Mouse (Mus musculus) small intestine, adult 2 months (tissue): ENCODE measurements around the gene Oxtr. TPM values are rescaled to one million over a fixed set of nuclear protein-coding genes. Genes with fewer than 3 reads are reported as not detected.
A peak's percentile ranks its signal among the peaks of the same experiment; 100 is the strongest.

Source experiments
- H3K27ac ChIP-seq: fragments of 200-500 bp; 2 replicates; pipeline ENCODE4 v1.5.1; 2012; ENCODE audit warnings: low read depth, low read length, control low read depth, inconsistent platforms; ENCODE audit not compliant: insufficient read depth
- H3K27me3 ChIP-seq: fragments of 200-500 bp; 2 replicates; pipeline ENCODE4 v1.6.1; 2012; ENCODE audit warnings: mild to moderate bottlenecking, moderate library complexity, low read length, inconsistent platforms; ENCODE audit not compliant: control insufficient read depth, insufficient read depth
- H3K36me3 ChIP-seq: fragments of 200-500 bp; 2 replicates; pipeline ENCODE4 v1.6.1; 2012; ENCODE audit warnings: mild to moderate bottlenecking, low read length, control low read depth, inconsistent platforms; ENCODE audit not compliant: control insufficient read depth, insufficient read depth
- H3K4me1 ChIP-seq: fragments of 200-500 bp; 2 replicates; pipeline ENCODE4 v1.6.1; 2012; ENCODE audit warnings: low read length, inconsistent platforms, mixed read lengths; ENCODE audit not compliant: control insufficient read depth, insufficient read depth, insufficient read length
- H3K4me3 ChIP-seq: fragments of 200-500 bp; 2 replicates; pipeline ENCODE4 v1.5.1; 2012; ENCODE audit warnings: low read depth, mild to moderate bottlenecking, control low read depth, inconsistent platforms, low read length, moderate library complexity
- CTCF ChIP-seq: fragments of 200-500 bp; IDR thresholded peaks from 2 replicates; pipeline ENCODE4 v1.5.1; 2012; ENCODE audit warnings: low read depth, mild to moderate bottlenecking, control low read depth, inconsistent platforms, low read length, moderate library complexity, mixed read lengths; ENCODE audit not compliant: insufficient replicate concordance, insufficient read length; ENCODE audit errors: extremely low read depth
- POLR2A ChIP-seq: fragments of 200-500 bp; IDR thresholded peaks from 2 replicates; pipeline ENCODE4 v1.6.1; 2012; ENCODE audit warnings: low read depth, mild to moderate bottlenecking, control low read depth, inconsistent platforms, low read length, moderate library complexity
- WGBS: fragments of 180-500 bp; shearing (Covaris S2); methylation state at CpG from one replicate; pipeline ENCODE4 v1.1.7; 2018; 5-methylcytosine and 5-hydroxymethylcytosine counted together
- polyA plus RNA-seq: library from polyadenylated mRNA; depleted of rRNA; stranded (reverse); fragments of >200 nt; gene quantifications from 2 replicates; pipeline ENCODE4 v1.2.3, GENCODE M21; 2012

Gene Oxtr
- polyA plus RNA-seq, 1 experiment: 0.11 TPM

DNA sequence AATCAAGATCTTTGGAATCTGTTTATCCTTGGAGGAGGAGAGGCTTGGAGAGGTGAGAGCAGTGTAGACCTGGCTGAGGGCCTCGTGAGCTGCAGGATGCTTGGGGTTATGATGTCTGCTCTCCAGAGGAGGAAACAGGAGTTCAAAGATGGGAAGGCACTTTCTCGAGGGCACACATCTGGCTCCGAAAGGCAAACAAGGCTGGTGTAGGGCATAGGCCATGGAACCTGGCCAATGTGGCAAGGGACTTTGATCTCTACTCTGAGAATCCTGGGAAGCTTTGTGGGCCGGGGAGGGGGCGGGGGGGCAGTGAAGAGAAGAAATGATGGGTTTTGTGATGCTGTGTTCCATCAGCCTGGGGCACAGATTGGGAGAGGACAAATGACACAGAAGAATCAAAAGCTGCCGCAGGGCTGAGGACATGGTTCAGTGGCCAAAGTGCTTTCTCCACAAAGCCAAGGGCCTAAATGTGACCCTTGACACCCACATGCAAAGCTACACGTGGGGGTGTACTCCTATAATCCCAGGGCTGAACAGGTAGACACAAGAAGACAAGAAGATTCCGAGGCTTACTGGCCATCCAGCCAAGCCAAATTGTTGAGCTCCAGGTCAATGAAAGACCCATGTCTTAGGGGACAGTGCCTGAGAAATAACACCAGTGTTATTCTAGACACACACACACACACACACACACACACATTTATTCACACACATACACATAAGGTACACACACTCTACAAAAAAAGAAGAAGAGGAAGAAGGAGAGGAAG is 6.7 kb upstream of the Oxtr start:
- Histone ChIP-seq H3K27me3 (no peaks in the 10 kb centered on the region), H3K4me3 (no peak overlapping the region), H3K4me1 (no peaks in the 10 kb centered on the region; the same call in 1 of the 2 replicates), H3K36me3 (no peaks in the 10 kb centered on the region), H3K27ac (no peak overlapping the region)
- TF ChIP-seq CTCF (no peak), POLR2A (no peak)
- WGBS: 52% methylated on average over 8 of the region's 8 CpGs

DNA sequence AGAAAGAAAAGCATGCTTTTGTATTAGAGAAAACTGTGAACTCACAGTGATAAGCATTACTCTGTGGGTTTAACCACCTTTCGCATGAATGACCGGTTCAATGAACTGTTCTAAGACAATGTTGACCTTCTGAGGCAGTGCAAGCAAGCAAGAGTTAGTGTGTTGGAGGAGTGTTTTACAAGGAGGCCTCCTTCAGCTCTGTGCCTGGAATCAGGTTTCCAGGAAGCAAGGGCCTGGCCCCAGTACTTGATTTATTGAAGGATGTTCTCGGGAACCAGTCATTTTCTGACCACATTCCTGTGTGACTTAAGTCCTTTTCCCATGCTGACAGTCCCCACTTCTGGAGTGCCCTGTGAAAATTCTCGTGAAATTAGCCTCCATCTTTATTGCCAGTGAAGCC is 5.5 kb upstream of the Oxtr start:
- TF ChIP-seq POLR2A (no peak), CTCF (no peak)
- Histone ChIP-seq H3K27me3 (peaks cover 6% of the 10 kb centered on the region), H3K4me1 (no peaks in the 10 kb centered on the region; the same call in 1 of the 2 replicates), H3K36me3 (no peaks in the 10 kb centered on the region), H3K27ac (no peak overlapping the region), H3K4me3 (no peak overlapping the region)
- WGBS: 66% methylated on average over 4 of the region's 4 CpGs

DNA sequence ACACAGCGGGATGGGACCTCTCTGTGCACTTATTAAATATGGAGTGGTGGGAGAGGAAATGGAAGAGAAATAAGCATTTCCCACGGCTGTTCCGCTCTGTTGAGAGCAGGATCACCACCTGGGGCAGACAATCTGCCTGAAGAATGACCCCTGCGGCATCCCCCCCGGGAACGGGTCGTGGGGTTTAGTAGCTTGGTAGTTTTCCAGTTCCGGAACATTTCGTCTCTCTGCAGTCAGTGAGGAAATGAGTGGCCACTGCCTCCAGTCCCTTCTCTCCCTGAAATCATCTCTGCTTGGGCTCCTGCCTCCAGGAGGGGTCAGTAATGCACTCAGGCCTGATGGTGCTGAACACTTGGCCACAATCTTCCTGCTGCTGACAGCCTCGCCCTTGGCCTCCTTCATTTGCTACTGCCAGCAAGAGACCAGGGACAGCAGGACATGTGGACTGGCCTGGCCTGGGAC is 4.9 kb upstream of the Oxtr start:
- Histone ChIP-seq H3K27me3 (peaks cover 12% of the 10 kb centered on the region), H3K4me1 (peaks cover under 1% of the 10 kb centered on the region), H3K36me3 (no peaks in the 10 kb centered on the region), H3K4me3 (no peak overlapping the region), H3K27ac (no peak overlapping the region)
- WGBS: 79% methylated on average over 10 of the region's 10 CpGs
- TF ChIP-seq CTCF: no peak
- no peak for TF ChIP-seq POLR2A

DNA sequence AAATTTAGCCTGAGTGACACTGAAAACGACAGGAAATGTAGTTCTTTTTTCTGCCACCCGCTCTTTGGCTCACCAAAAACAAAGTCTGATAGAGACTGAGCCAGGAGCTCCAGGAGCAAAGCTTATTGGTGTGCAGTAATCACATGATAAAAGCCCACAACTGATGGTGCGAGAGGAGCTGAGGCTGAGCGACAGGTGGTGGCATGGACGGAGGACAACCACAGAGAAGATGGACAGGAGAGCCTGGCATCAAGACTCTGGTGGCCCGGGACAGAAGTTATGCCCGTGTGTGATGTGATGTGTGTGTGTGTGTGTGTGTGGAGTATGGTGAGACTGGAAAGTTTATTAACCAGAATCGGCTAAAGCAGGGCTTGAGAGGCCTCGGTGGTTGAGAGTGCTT is 3.6 kb upstream of the Oxtr start:
- TF ChIP-seq POLR2A: no peak
- no peak for TF ChIP-seq CTCF
- H3K27ac ChIP-seq: no peak overlapping the region
- H3K4me3 ChIP-seq: no peak overlapping the region
- H3K36me3 ChIP-seq: no peaks in the 10 kb centered on the region
- peaks cover 24% of the 10 kb centered on the region for H3K27me3 ChIP-seq
- H3K4me1 ChIP-seq: peaks cover 9% of the 10 kb centered on the region
- WGBS: 89% methylated on average over 9 of the region's 9 CpGs

DNA sequence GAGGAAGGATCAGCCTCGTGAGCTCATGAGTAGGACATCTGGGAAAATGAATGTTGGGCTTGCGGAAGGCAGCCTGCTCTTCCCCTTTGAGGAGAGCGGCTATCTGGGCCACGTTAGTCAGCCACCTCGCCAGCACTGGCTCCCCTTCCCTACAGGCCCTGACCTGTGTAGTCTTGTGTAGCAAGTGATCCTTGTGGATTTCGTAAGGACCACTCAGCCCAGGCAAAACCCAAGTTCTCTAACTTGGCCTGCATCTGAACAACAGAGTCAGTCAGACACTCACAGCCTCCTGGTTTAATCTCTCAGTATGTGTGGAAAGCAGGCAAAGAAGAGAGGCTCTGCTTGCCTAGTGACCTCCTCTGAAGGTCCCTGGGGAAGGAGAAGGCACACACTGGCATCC is 2.9 kb upstream of the Oxtr start:
- Histone ChIP-seq H3K27ac (no peak overlapping the region), H3K4me3 (no peak overlapping the region), H3K4me1 (peaks cover 9% of the 10 kb centered on the region), H3K36me3 (no peaks in the 10 kb centered on the region), H3K27me3 (peaks cover 24% of the 10 kb centered on the region)
- TF ChIP-seq POLR2A: no peak
- TF ChIP-seq CTCF: no peak
- whole genome bisulfite sequencing: 91% methylated on average over 6 of the region's 6 CpGs

DNA sequence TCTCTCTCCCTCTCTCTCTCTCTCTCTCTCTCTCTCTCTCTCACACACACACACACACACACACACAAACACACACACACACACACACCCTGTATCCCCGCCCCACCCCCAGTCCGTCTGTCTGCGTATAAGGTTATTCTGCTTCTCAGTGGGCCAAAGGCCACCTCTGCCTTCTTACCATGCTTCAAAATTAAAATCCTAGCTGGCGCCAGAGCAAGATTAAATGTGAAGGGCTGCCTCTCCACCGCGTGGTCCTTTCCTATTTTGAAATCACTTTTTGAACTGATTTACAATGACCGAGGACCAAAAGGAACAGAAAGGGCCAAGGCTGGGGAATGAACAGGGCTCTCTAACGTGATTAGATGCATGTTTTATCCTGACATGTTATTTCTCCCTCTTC is 1.8 kb upstream of the Oxtr start:
- WGBS: 80% methylated on average over 8 of the region's 8 CpGs
- Histone ChIP-seq H3K27ac (no peak overlapping the region), H3K4me1 (peaks cover 9% of the 10 kb centered on the region), H3K36me3 (no peaks in the 10 kb centered on the region), H3K4me3 (no peak overlapping the region), H3K27me3 (peaks cover 24% of the 10 kb centered on the region)
- no peak for TF ChIP-seq POLR2A
- TF ChIP-seq CTCF: no peak

DNA sequence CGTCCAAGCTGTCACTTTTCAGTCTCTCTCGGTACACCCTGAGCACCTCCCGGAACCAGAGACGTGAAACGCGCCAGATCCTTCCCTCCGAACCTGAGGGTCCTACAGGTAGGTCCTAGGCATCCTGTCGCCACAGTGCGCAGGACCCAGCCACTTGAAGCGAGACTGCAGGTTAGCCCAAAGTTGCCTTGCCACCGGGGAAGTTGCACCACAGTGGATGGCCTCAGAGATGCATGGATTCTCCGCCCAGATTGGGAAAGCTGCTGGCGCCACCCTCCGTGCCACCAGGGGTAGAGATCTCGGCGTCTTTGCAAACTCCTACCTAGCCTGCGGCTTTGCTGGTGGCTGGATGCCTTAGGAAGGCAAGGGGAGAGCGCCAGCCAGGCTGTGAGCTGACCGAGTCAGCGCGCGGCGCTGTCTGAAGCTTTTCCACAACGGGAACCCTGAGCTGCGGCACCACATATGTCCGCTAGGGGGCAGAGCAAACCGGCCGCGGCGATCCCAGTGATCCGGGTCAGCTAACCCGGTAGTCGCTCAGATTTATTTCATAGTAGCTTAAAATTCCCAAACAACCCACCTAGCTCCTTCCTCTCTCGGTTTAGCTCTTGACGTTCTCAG is 991 bp upstream of the Oxtr start:
- under 1% methylated on average over 35 of the region's 35 CpGs for WGBS
- Histone ChIP-seq H3K4me3 (peak overlapping the region; percentile 56), H3K27ac (no peak overlapping the region), H3K36me3 (no peaks in the 10 kb centered on the region), H3K4me1 (peaks cover 9% of the 10 kb centered on the region), H3K27me3 (peaks cover 24% of the 10 kb centered on the region)
- no peak for TF ChIP-seq POLR2A
- peak; percentile 91; the same call in 1 of the 2 replicates for TF ChIP-seq CTCF
